Mouse (Mus musculus) thymus, adult 2 months (tissue): ENCODE data around the gene Sptbn1.

Experiments used
- CTCF ChIP-seq: fragments of 200-500 bp; IDR thresholded peaks from 2 replicates; pipeline ENCODE4 v1.5.1; 2012; ENCODE audit warnings: mild to moderate bottlenecking, control low read depth, low read length, moderate library complexity, borderline replicate concordance; ENCODE audit not compliant: control insufficient read depth, poor library complexity, insufficient read depth; ENCODE audit errors: extremely low read depth
- POLR2A ChIP-seq: fragments of 200-500 bp; IDR thresholded peaks from 2 replicates; pipeline ENCODE4 v1.6.1; 2012; ENCODE audit warnings: mild to moderate bottlenecking, low read length, control low read depth, moderate library complexity; ENCODE audit not compliant: control insufficient read depth, poor library complexity, insufficient read depth; ENCODE audit errors: extremely low read depth

GRCm38 (mm10) chr11:30211663-30212416, 56.1 kb downstream of the Sptbn1 start:
- no peak for TF ChIP-seq CTCF
- TF ChIP-seq POLR2A: no peak
